Mouse (Mus musculus): ENCODE data around the gene Olfr62. TPM values are rescaled to one million over a fixed set of nuclear protein-coding genes. Genes with fewer than 3 reads are reported as not detected.

Gene Olfr62
- total and polyA plus RNA-seq, 2 experiments from 2014 or later, result not detected

- ATAC-seq (no peak), DNase-seq (no peak)
- H3K9me3 ChIP-seq (ENCODE audit: low read length), result no peaks in the 10 kb centered on the region
- H3K4me1 ChIP-seq (ENCODE audit: insufficient read depth), result no peaks in the 10 kb centered on the region
- peaks cover 61% of the 10 kb centered on the region for H3K36me3 ChIP-seq (ENCODE audit: insufficient read depth)
- no peak for TF ChIP-seq CTCF (IDR thresholded peaks at IDR 0.05; ENCODE audit: low read depth)
- no peaks in the 10 kb centered on the region for H3K27me3 ChIP-seq (ENCODE audit: insufficient read depth, low read length)
- H3K4me3 ChIP-seq (ENCODE audit: low read depth, low read length), result no peak overlapping the region
- no peak overlapping the region for H3K27ac ChIP-seq (ENCODE audit: low read depth, low read length)
- H3K9ac ChIP-seq, result no peak overlapping the region
- WGBS, result 67% methylated on average over 5 of the region's 5 CpGs
- H3K4me2 ChIP-seq (ENCODE audit: low read depth), result no peak overlapping the region
Observed at GRCm38 (mm10) chr4:118630261-118630660, 28.5 kb upstream of the Olfr62 start.

DNA sequence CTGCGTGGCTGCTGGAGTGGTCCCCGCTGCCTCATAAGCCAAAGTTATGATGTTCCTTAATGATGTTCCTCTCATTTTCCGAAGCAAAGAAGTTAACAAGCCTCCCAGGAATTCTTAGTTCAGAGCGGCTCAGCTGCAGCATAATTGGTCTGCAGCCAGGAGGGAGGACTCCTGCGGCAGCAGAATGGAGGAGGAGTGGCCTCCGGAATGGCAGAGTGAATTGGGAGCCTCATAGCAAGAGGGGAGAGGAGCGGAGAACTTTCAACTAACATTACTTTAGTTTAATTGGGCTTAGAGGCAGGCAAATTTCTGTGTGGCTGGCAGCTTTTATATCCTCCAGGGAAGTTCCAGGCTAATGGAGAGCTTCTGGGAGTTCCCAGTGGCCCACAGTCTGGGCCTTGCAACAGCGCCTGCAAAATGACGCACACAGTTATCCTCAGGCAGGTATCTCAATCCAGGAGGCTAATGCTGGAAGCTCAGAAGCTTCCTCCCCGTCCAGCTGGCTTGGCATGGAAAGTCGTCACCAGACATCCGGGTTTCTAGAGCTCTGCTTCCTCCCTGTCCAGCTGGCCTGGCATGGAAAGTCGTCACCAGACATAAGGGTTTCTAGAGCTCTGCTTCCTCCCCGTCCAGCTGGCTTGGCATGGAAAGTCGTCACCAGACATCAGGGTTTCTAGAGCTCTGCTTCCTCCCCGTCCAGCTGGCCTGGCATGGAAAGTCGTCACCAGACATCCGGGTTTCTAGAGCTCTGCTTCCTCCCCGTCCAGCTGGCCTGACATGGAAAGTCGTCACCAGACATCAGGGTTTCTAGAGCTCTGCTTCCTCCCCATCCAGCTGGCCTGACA is 16.2 kb upstream of the Olfr62 start:
- Histone ChIP-seq H3K27ac (ENCODE audit: low read depth, low read length) (no peak overlapping the region), H3K27me3 (ENCODE audit: insufficient read depth, low read length) (no peaks in the 10 kb centered on the region), H3K9me3 (ENCODE audit: low read length) (no peaks in the 10 kb centered on the region), H3K4me2 (ENCODE audit: low read depth) (no peak overlapping the region), H3K4me3 (ENCODE audit: low read depth, low read length) (no peak overlapping the region), H3K4me1 (ENCODE audit: insufficient read depth) (no peaks in the 10 kb centered on the region), H3K36me3 (ENCODE audit: insufficient read depth) (no peaks in the 10 kb centered on the region), H3K9ac (no peak overlapping the region)
- no peak for ATAC-seq
- DNase-seq, result peak; percentile 37
- TF ChIP-seq CTCF (IDR thresholded peaks at IDR 0.05; ENCODE audit: low read depth), result no peak
- 29% methylated on average over 20 of the region's 20 CpGs for WGBS

- no peak overlapping the region for H3K9ac ChIP-seq
- H3K4me3 ChIP-seq (ENCODE audit: low read depth, low read length), result no peak overlapping the region
- H3K27me3 ChIP-seq (ENCODE audit: insufficient read depth, low read length), result no peaks in the 10 kb centered on the region
- peak; percentile 76 for TF ChIP-seq CTCF (IDR thresholded peaks at IDR 0.05; ENCODE audit: low read depth)
- DNase-seq (peak; percentile 63), ATAC-seq (no peak)
- WGBS, result 4% methylated on average over 2 of the region's 2 CpGs
- H3K36me3 ChIP-seq (ENCODE audit: insufficient read depth), result no peaks in the 10 kb centered on the region
- no peaks in the 10 kb centered on the region for H3K4me1 ChIP-seq (ENCODE audit: insufficient read depth)
- H3K27ac ChIP-seq (ENCODE audit: low read depth, low read length), result no peak overlapping the region
- no peak overlapping the region for H3K4me2 ChIP-seq (ENCODE audit: low read depth)
- no peaks in the 10 kb centered on the region for H3K9me3 ChIP-seq (ENCODE audit: low read length)
Observed at GRCm38 (mm10) chr4:118645234-118645633, 13.5 kb upstream of the Olfr62 start.

- no peaks in the 10 kb centered on the region for H3K27me3 ChIP-seq (ENCODE audit: insufficient read depth, low read length)
- no peak for TF ChIP-seq CTCF (IDR thresholded peaks at IDR 0.05; ENCODE audit: low read depth)
- no peak overlapping the region for H3K9ac ChIP-seq
- WGBS, result 83% methylated on average over 2 of the region's 2 CpGs
- no peaks in the 10 kb centered on the region for H3K36me3 ChIP-seq (ENCODE audit: insufficient read depth)
- no peak overlapping the region for H3K4me3 ChIP-seq (ENCODE audit: low read depth, low read length)
- DNase-seq, result no peak
- H3K9me3 ChIP-seq (ENCODE audit: low read length), result no peaks in the 10 kb centered on the region
- ATAC-seq, result no peak
- no peaks in the 10 kb centered on the region for H3K4me1 ChIP-seq (ENCODE audit: insufficient read depth)
- no peak overlapping the region for H3K4me2 ChIP-seq (ENCODE audit: low read depth)
- H3K27ac ChIP-seq (ENCODE audit: low read depth, low read length), result no peak overlapping the region
Observed at GRCm38 (mm10) chr4:118687086-118687485, 28.3 kb downstream of the Olfr62 start.

GRCm38 (mm10) chr4:118692412-118692973 is 33.7 kb downstream of the Olfr62 start, which contains the start of gene Olfr1342:
Olfr1342 (minus strand) TSS chr4:118692756.
- H3K27ac ChIP-seq (ENCODE audit: low read depth, low read length), result no peak within 1 kb of the TSS
- TF ChIP-seq CTCF (IDR thresholded peaks at IDR 0.05; ENCODE audit: low read depth), result no peak
- no peak for DNase-seq
- H3K4me1 ChIP-seq (ENCODE audit: insufficient read depth), result no peaks in the 10 kb centered on the region
- ATAC-seq, result no peak
- no peaks in the 10 kb centered on the region for H3K27me3 ChIP-seq (ENCODE audit: insufficient read depth, low read length)
- H3K4me3 ChIP-seq (ENCODE audit: low read depth, low read length), result no peak within 1 kb of the TSS
- H3K9ac ChIP-seq, result no peak within 1 kb of the TSS
- no peaks in the 10 kb centered on the region for H3K9me3 ChIP-seq (ENCODE audit: low read length)
- H3K36me3 ChIP-seq (ENCODE audit: insufficient read depth), result no peaks in the 10 kb centered on the region
- WGBS, result 49% methylated on average over 12 of the region's 12 CpGs
- no peak within 1 kb of the TSS for H3K4me2 ChIP-seq (ENCODE audit: low read depth)

DNA sequence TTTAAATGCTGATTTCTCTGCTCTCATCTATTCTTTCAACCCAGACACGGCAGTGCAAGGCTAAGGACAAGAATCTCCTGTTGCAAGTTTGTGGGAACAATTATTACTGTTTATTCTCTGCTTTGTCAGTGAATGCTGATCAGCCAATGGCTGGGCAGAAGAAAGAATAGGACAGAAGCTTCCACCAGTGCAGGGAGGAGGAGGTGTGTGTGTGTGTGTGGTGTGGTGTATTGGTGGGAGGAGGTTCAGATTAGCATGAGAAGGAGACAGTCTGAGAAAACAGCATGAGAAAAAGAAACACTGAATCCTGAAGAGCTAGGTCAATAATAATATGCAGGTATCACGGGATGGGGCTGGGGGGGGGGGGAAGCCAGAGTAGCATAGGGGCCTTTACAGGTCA is 35.1 kb downstream of the Olfr62 start:
- no peak for TF ChIP-seq CTCF (IDR thresholded peaks at IDR 0.05; ENCODE audit: low read depth)
- DNase-seq (no peak), ATAC-seq (no peak)
- Histone ChIP-seq H3K4me1 (ENCODE audit: insufficient read depth) (no peaks in the 10 kb centered on the region), H3K4me2 (ENCODE audit: low read depth) (no peak overlapping the region), H3K27me3 (ENCODE audit: insufficient read depth, low read length) (no peaks in the 10 kb centered on the region), H3K4me3 (ENCODE audit: low read depth, low read length) (no peak overlapping the region), H3K9me3 (ENCODE audit: low read length) (no peaks in the 10 kb centered on the region), H3K9ac (no peak overlapping the region), H3K27ac (ENCODE audit: low read depth, low read length) (no peak overlapping the region), H3K36me3 (ENCODE audit: insufficient read depth) (no peaks in the 10 kb centered on the region)
- WGBS, result 25% methylated on average over 2 of the region's 2 CpGs

DNA sequence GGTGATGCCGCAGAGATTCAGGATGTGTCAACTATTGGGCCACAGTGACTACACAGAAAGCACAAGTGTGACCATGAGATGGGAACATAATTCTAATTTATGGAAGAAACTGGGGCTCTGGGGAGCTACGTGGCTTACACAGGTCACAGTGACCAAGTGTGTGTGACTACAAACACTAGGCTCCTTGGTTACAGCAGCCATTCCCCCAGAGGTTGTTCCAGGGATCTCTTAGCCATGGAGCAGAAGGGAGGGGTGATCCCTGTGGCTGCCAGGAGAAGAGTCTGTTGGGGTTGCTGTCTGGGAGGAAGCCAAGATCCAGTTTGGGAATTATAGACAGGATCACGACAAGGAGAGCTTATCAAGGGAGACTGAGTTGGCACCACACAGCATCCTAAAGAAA is 44.5 kb downstream of the Olfr62 start, which contains the start of gene Olfr1341:
Gene Olfr1341, plus strand, starts transcription at position 301 of the 400 bp plus-strand sequence.
- H3K4me3 ChIP-seq (ENCODE audit: low read depth, low read length), result no peak within 1 kb of the TSS
- no peak for TF ChIP-seq CTCF (IDR thresholded peaks at IDR 0.05; ENCODE audit: low read depth)
- H3K9ac ChIP-seq, result no peak within 1 kb of the TSS
- H3K4me2 ChIP-seq (ENCODE audit: low read depth), result no peak within 1 kb of the TSS
- ATAC-seq (no peak), DNase-seq (no peak)
- H3K36me3 ChIP-seq (ENCODE audit: insufficient read depth), result no peaks in the 10 kb centered on the region
- H3K27ac ChIP-seq (ENCODE audit: low read depth, low read length), result no peak within 1 kb of the TSS
- no peaks in the 10 kb centered on the region for H3K27me3 ChIP-seq (ENCODE audit: insufficient read depth, low read length)
- WGBS, result 76% methylated on average over 3 of the region's 3 CpGs
- H3K9me3 ChIP-seq (ENCODE audit: low read length), result no peaks in the 10 kb centered on the region
- no peaks in the 10 kb centered on the region for H3K4me1 ChIP-seq (ENCODE audit: insufficient read depth)
